Mouse (Mus musculus) lung, postnatal 0 days (tissue): ENCODE data around the gene Trim7. TPM values are rescaled to one million over a fixed set of nuclear protein-coding genes. Genes with fewer than 3 reads are reported as not detected.

Source experiments
- ATAC-seq: fragments of 200-750 bp; cut with Nextera tagmentation; 2 replicates; pipeline ENCODE4 v1.8.0; 2017; ENCODE audit warnings: moderate library complexity
- DNase-seq: peaks from one replicate; pipeline ENCODE4 v3.0.0-alpha.2; 2016; ENCODE audit warnings: low spot score
- H3K27ac ChIP-seq: fragments of 300-500 bp; sonication (generic); 2 replicates; pipeline ENCODE4 v1.5.1; 2014; ENCODE audit warnings: antibody characterized with exemption, mild to moderate bottlenecking, low read length, mixed read lengths
- H3K27me3 ChIP-seq: fragments of 300-500 bp; sonication (generic); replicated peaks from 2 replicates; pipeline ENCODE4 v1.6.1; 2014; ENCODE audit warnings: low read length, mixed read lengths; ENCODE audit not compliant: insufficient read depth
- H3K36me3 ChIP-seq: fragments of 300-500 bp; sonication (generic); 2 replicates; pipeline ENCODE4 v1.6.1; 2014; ENCODE audit warnings: low read length, mixed read lengths; ENCODE audit not compliant: insufficient read depth
- H3K4me1 ChIP-seq: fragments of 300-500 bp; sonication (generic); 2 replicates; pipeline ENCODE4 v1.6.1; 2014; ENCODE audit warnings: antibody characterized with exemption, low read depth, low read length, mixed read lengths; ENCODE audit not compliant: insufficient read depth
- H3K4me2 ChIP-seq: fragments of 300-500 bp; sonication (generic); replicated peaks from 2 replicates; pipeline ENCODE4 v1.6.1; 2014; ENCODE audit warnings: low read depth, mild to moderate bottlenecking, low read length, moderate library complexity, mixed read lengths
- H3K4me3 ChIP-seq: fragments of 300-500 bp; sonication (generic); 2 replicates; pipeline ENCODE4 v1.5.1; 2014; ENCODE audit warnings: low read depth, low read length
- H3K9ac ChIP-seq: fragments of 300-500 bp; sonication (generic); replicated peaks from 2 replicates; pipeline ENCODE4 v1.6.1; 2014; ENCODE audit warnings: low read depth, mild to moderate bottlenecking
- H3K9me3 ChIP-seq: fragments of 300-500 bp; sonication (generic); 2 replicates; pipeline ENCODE4 v1.6.1; 2016; ENCODE audit warnings: low read length, mixed read lengths
- CTCF ChIP-seq: IDR thresholded peaks from 2 replicates; pipeline ENCODE4 v1.5.1; 2016; ENCODE audit warnings: antibody characterized with exemption, mild to moderate bottlenecking
- EP300 ChIP-seq: IDR thresholded peaks from 2 replicates; pipeline ENCODE4 v1.6.1; 2016; ENCODE audit warnings: antibody characterized with exemption, mild to moderate bottlenecking, control low read depth
- WGBS: fragments of 180-500 bp; shearing (Covaris S2); extraction: QIAGEN DNeasy Blood & Tissue Kit; methylation state at CpG from one replicate; pipeline ENCODE4 v1.1.7; 2014; 5-methylcytosine and 5-hydroxymethylcytosine counted together
- polyA plus RNA-seq: library from polyadenylated mRNA; unstranded; fragments of >200 nt; fragmentation: Nextera tagmentation; extraction: Ambion mirVana; gene quantifications from 2 replicates; pipeline ENCODE4 v1.2.1, GENCODE M21; 2015

Gene Trim7
- polyA plus RNA-seq, 1 experiment from 2014 or later, result 1.2 TPM

GRCm38 (mm10) chr11:48837310-48838180, 11.6 kb downstream of the Trim7 start:
- ATAC-seq (peak; percentile 39), DNase-seq (peak; percentile 58)
- Histone ChIP-seq H3K36me3 (no peaks in the 10 kb centered on the region), H3K4me2 (peak overlapping the region; percentile 92), H3K9me3 (no peaks in the 10 kb centered on the region), H3K27me3 (no peaks in the 10 kb centered on the region), H3K27ac (peak overlapping the region; percentile 16; the same call in 1 of the 2 replicates), H3K4me1 (peaks cover 4% of the 10 kb centered on the region; the same call in 1 of the 2 replicates), H3K9ac (peak overlapping the region; percentile 29; the same call in 1 of the 2 replicates), H3K4me3 (peak overlapping the region; percentile 85)
- TF ChIP-seq EP300, result no peak
- no peak for TF ChIP-seq CTCF
- WGBS, result 3% methylated on average over 51 of the region's 77 CpGs

- H3K9me3 ChIP-seq, result no peaks in the 10 kb centered on the region
- ATAC-seq, result peak; percentile 18; the same call in 1 of the 2 replicates
- under 1% methylated on average over 16 of the region's 16 CpGs for WGBS
- peaks cover 4% of the 10 kb centered on the region; the same call in 1 of the 2 replicates for H3K4me1 ChIP-seq
- TF ChIP-seq EP300, result no peak
- no peak for TF ChIP-seq CTCF
- no peaks in the 10 kb centered on the region for H3K27me3 ChIP-seq
- H3K36me3 ChIP-seq, result no peaks in the 10 kb centered on the region
- DNase-seq, result peak; percentile 53
- H3K9ac ChIP-seq, result peak overlapping the region; percentile 29; the same call in 1 of the 2 replicates
- H3K4me2 ChIP-seq, result peak overlapping the region; percentile 92
- peak overlapping the region; percentile 85 for H3K4me3 ChIP-seq
- no peak overlapping the region for H3K27ac ChIP-seq
Observed at GRCm38 (mm10) chr11:48838181-48838797, 12.3 kb downstream of the Trim7 start.

- no peaks in the 10 kb centered on the region for H3K36me3 ChIP-seq
- no peaks in the 10 kb centered on the region for H3K27me3 ChIP-seq
- H3K27ac ChIP-seq, result no peak overlapping the region
- TF ChIP-seq CTCF, result no peak
- TF ChIP-seq EP300, result no peak
- H3K4me1 ChIP-seq, result peaks cover 4% of the 10 kb centered on the region; the same call in 1 of the 2 replicates
- DNase-seq (no peak), ATAC-seq (no peak)
- H3K9ac ChIP-seq, result no peak overlapping the region
- H3K9me3 ChIP-seq, result no peaks in the 10 kb centered on the region
- no peak overlapping the region for H3K4me3 ChIP-seq
- no peak overlapping the region for H3K4me2 ChIP-seq
- 75% methylated on average over 10 of the region's 10 CpGs for WGBS
Observed at GRCm38 (mm10) chr11:48838879-48839680, 13.1 kb downstream of the Trim7 start.

GRCm38 (mm10) chr11:48840805-48841204, 14.9 kb downstream of the Trim7 start:
- Histone ChIP-seq H3K4me3 (no peak overlapping the region), H3K27ac (no peak overlapping the region), H3K9me3 (no peaks in the 10 kb centered on the region), H3K4me2 (no peak overlapping the region), H3K4me1 (peaks cover 4% of the 10 kb centered on the region; the same call in 1 of the 2 replicates), H3K9ac (no peak overlapping the region), H3K27me3 (no peaks in the 10 kb centered on the region), H3K36me3 (no peaks in the 10 kb centered on the region)
- no peak for TF ChIP-seq CTCF
- TF ChIP-seq EP300, result no peak
- ATAC-seq, result no peak
- DNase-seq, result no peak

- Histone ChIP-seq H3K9ac (no peak overlapping the region), H3K36me3 (no peaks in the 10 kb centered on the region), H3K9me3 (no peaks in the 10 kb centered on the region), H3K4me1 (peaks cover 4% of the 10 kb centered on the region; the same call in 1 of the 2 replicates), H3K27ac (no peak overlapping the region), H3K4me3 (no peak overlapping the region), H3K27me3 (no peaks in the 10 kb centered on the region), H3K4me2 (no peak overlapping the region)
- TF ChIP-seq EP300 (no peak), CTCF (no peak)
- DNase-seq (no peak), ATAC-seq (no peak)
- 83% methylated on average over 5 of the region's 5 CpGs for WGBS
Observed at GRCm38 (mm10) chr11:48841213-48841612, 15.3 kb downstream of the Trim7 start.

GRCm38 (mm10) chr11:48842378-48842792, 16.4 kb downstream of the Trim7 start:
- no peaks in the 10 kb centered on the region for H3K9me3 ChIP-seq
- ATAC-seq, result peak; percentile 12; the same call in 1 of the 2 replicates
- H3K4me3 ChIP-seq, result no peak overlapping the region
- H3K27ac ChIP-seq, result no peak overlapping the region
- H3K36me3 ChIP-seq, result no peaks in the 10 kb centered on the region
- WGBS, result 67% methylated on average over 4 of the region's 4 CpGs
- H3K4me1 ChIP-seq, result no peaks in the 10 kb centered on the region; the same call in 1 of the 2 replicates
- H3K4me2 ChIP-seq, result no peak overlapping the region
- no peak overlapping the region for H3K9ac ChIP-seq
- TF ChIP-seq CTCF (no peak), EP300 (no peak)
- no peak for DNase-seq
- H3K27me3 ChIP-seq, result no peaks in the 10 kb centered on the region
